Mouse (Mus musculus): ENCODE measurements around the gene Cldn11.

- no peak for TF ChIP-seq CTCF (IDR thresholded peaks at IDR 0.05; ENCODE audit: control insufficient read depth, insufficient read depth, low read length)
- no peak for TF ChIP-seq POLR2A (IDR thresholded peaks at IDR 0.05; ENCODE audit: borderline replicate concordance, control insufficient read depth, low read depth, low read length)
Observed at GRCm38 (mm10) chr3:31161336-31161735, 11.6 kb downstream of the Cldn11 start.
